Mouse (Mus musculus): Measurements from ENCODE around the gene Eps8l1. TPM values are rescaled to one million over a fixed set of nuclear protein-coding genes. Genes with fewer than 3 reads are reported as not detected.
"Not testable (repeated sequence)": the region's sequence is repeated elsewhere in the genome, so short reads cannot be mapped to it uniquely, and the experiment has no call there.

Eps8l1 gene
- polyA plus RNA-seq, 1 experiment from 2014 or later: 2.9 TPM

DNA sequence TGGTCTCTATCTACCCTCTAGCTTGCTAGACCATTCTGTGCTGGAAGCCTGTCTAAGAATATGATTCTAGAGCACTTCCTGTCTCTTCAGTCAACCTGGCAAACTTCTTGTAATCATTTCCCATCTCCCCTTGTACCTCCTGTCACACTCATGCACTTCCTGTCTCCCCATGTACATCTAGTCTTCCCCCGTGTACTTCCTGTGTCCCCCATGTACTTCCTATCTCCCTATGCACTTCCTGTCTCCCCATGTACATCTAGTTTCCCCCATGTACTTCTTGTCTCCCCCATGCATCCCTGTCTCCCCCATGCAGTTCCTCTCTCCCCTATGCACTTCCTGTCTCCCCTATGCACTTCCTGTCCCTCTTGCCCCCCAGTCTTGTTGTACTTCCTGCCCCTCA is 58.0 kb downstream of the Eps8l1 start:
- no peak for DNase-seq (ENCODE audit: low spot score)
- Histone ChIP-seq H3K4me3 (no peak overlapping the region), H3K4me1 (peaks cover 41% of the 10 kb centered on the region), H3K27me3 (ENCODE audit: low read depth, poor library complexity, severe bottlenecking) (peaks cover 41% of the 10 kb centered on the region), H3K9me3 (replicated peaks) (0 out of 2 replicates have a peak, but pooled peaks cover 3% of the 10 kb centered on the region), H3K27ac (replicated peaks) (no peak overlapping the region), H3K36me3 (no peaks in the 10 kb centered on the region)
- WGBS: 93% methylated on average over 1 of the region's 1 CpGs

GRCm38 (mm10) chr7:4521231-4522003 is 60.9 kb downstream of the Eps8l1 start:
- peak overlapping the region; percentile 43 for H3K4me3 ChIP-seq
- H3K27me3 ChIP-seq (ENCODE audit: low read depth, poor library complexity, severe bottlenecking): peaks cover 41% of the 10 kb centered on the region
- peak overlapping the region; percentile 28; the same call in 1 of the 2 replicates for H3K27ac ChIP-seq (replicated peaks)
- peaks cover 26% of the 10 kb centered on the region for H3K4me1 ChIP-seq
- WGBS: 35% methylated on average over 32 of the region's 32 CpGs
- no peaks in the 10 kb centered on the region for H3K36me3 ChIP-seq
- H3K9me3 ChIP-seq (replicated peaks): 0 out of 2 replicates have a peak, but pooled peaks cover 3% of the 10 kb centered on the region
- DNase-seq (ENCODE audit: low spot score): no peak

DNA sequence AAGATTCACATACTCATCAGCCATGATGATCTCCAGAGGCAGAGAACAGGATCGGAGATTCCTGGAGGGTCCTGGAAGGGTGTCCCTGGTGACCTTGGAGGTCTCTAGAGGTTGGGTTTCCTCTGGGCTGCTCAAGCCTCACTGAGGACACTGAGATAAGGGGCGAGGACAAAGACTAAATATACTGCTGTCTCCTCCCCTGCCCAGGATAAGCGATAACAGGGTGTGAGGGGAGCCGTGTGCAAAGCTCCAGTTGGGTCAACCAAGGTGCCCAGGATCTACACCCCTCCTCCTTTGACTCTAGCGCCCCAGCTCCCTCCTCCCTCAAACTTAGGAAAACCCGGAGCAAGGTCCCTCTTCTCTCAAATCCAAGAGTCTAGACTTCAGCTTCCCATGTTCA is 61.8 kb downstream of the Eps8l1 start:
- H3K27me3 ChIP-seq (ENCODE audit: low read depth, poor library complexity, severe bottlenecking): peaks cover 47% of the 10 kb centered on the region
- H3K27ac ChIP-seq (replicated peaks): no peak overlapping the region
- H3K9me3 ChIP-seq (replicated peaks): 0 out of 2 replicates have a peak, but pooled peaks cover 3% of the 10 kb centered on the region
- DNase-seq (ENCODE audit: low spot score): no peak
- H3K36me3 ChIP-seq: no peaks in the 10 kb centered on the region
- 74% methylated on average over 6 of the region's 6 CpGs for WGBS
- H3K4me3 ChIP-seq: no peak overlapping the region
- peaks cover 28% of the 10 kb centered on the region for H3K4me1 ChIP-seq

GRCm38 (mm10) chr7:4523205-4524130 is 63.0 kb downstream of the Eps8l1 start:
- peaks cover 35% of the 10 kb centered on the region for H3K4me1 ChIP-seq
- H3K36me3 ChIP-seq: no peaks in the 10 kb centered on the region
- no peak overlapping the region for H3K27ac ChIP-seq (replicated peaks)
- 0 out of 2 replicates have a peak, but pooled peaks cover 3% of the 10 kb centered on the region for H3K9me3 ChIP-seq (replicated peaks)
- 92% methylated on average over 33 of the region's 33 CpGs for WGBS
- no peak overlapping the region for H3K4me3 ChIP-seq
- DNase-seq (ENCODE audit: low spot score): no peak
- H3K27me3 ChIP-seq (ENCODE audit: low read depth, poor library complexity, severe bottlenecking): peaks cover 59% of the 10 kb centered on the region

- H3K36me3 ChIP-seq; H3K9me3 ChIP-seq (replicated peaks); H3K27ac ChIP-seq (replicated peaks); H3K4me3 ChIP-seq: not testable (repeated sequence)
- DNase-seq (ENCODE audit: low spot score): peak; percentile 68
- Histone ChIP-seq H3K27me3 (ENCODE audit: low read depth, poor library complexity, severe bottlenecking) (peaks cover 64% of the 10 kb centered on the region), H3K4me1 (peaks cover 35% of the 10 kb centered on the region)
- 72% methylated on average over 15 of the region's 15 CpGs for WGBS
Observed at GRCm38 (mm10) chr7:4524212-4524922, 63.9 kb downstream of the Eps8l1 start, which contains the start of gene Tnni3. TSS of gene Tnni3 (minus strand) at chr7:4524229.

DNA sequence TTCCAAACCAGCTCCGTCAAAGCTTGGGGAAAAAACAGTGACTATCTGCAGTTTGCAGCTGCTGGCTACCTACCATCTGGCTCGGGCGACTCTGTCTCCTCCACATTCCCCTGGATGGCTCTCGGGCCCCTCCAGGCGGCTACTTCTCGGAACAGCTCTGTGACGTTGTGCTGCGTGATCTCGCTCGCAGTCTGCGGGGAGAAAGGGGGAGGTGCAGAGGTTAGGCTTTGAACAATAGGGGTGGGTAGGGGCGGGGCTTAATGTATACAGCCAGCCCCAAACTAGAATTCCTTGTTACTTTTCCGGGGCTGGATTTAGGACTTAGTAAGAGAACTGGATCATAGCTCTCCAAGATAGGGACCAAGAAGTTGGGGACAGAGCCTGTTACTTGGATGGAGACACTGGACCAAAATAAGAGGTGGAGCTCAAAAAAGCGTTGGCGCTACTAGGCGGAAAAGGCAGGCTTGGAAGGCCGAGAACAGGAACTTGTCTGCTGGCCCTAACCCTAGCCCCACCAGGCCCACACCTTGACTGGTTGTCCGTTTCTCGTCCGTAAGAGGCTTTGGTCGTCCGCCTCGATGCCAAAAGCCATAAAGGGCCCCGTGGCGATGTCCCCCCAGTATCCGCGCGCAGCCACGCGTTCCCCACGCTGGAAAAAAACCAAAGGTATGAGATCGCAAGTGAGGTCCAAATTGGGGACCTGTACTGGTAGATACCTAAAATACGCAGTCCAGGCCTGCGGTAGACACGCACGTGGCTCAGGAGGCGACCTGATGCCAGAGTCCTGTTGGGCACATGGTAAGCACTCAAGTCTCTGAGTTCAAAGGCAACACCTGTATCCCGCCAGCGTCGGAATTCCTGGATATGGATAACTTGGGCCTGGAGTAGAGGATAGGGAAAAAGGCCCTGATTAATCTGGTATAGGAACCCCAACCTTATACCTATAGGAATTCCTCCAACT is 66.1 kb downstream of the Eps8l1 start:
- DNase-seq (ENCODE audit: low spot score): peak; percentile 92
- Histone ChIP-seq H3K27ac (replicated peaks) (peak overlapping the region; percentile 84), H3K4me1 (peaks cover 26% of the 10 kb centered on the region), H3K27me3 (ENCODE audit: low read depth, poor library complexity, severe bottlenecking) (peaks cover 58% of the 10 kb centered on the region), H3K4me3 (peak overlapping the region; percentile 50), H3K9me3 (replicated peaks) (0 out of 2 replicates have a peak, but pooled peaks cover 3% of the 10 kb centered on the region), H3K36me3 (no peaks in the 10 kb centered on the region)
- WGBS: 26% methylated on average over 40 of the region's 40 CpGs

GRCm38 (mm10) chr7:4527302-4527689 is 66.8 kb downstream of the Eps8l1 start:
- 43% methylated on average over 18 of the region's 18 CpGs for WGBS
- peaks cover 52% of the 10 kb centered on the region for H3K27me3 ChIP-seq (ENCODE audit: low read depth, poor library complexity, severe bottlenecking)
- no peaks in the 10 kb centered on the region for H3K36me3 ChIP-seq
- 0 out of 2 replicates have a peak, but pooled peaks cover 3% of the 10 kb centered on the region for H3K9me3 ChIP-seq (replicated peaks)
- H3K4me1 ChIP-seq: peaks cover 32% of the 10 kb centered on the region
- DNase-seq (ENCODE audit: low spot score): no peak
- H3K27ac ChIP-seq (replicated peaks): no peak overlapping the region
- H3K4me3 ChIP-seq: peak overlapping the region; percentile 50; the same call in 1 of the 2 replicates

Small RNA genes lying within 50 kb of the gene (microRNA-seq; reads per million reads assigned to microRNA genes)
- not detected for gene Gm24605

Other genes starting within 250 kb of the Eps8l1 start
- gene Lilra5, start 222.9 kb upstream of the Eps8l1 start, polyA plus RNA-seq (2016; fragmentation: Nextera tagmentation; extraction: Ambion mirVana): not detected in 2 replicates
- gene Ncr1, start 123.0 kb upstream of the Eps8l1 start, polyA plus RNA-seq (2016; fragmentation: Nextera tagmentation; extraction: Ambion mirVana): not detected in 2 replicates
- gene Gp6, start 62.9 kb upstream of the Eps8l1 start, polyA plus RNA-seq (2016; fragmentation: Nextera tagmentation; extraction: Ambion mirVana): 0.21 and 0.25 TPM in 2 replicates
- gene Rdh13, start 15.0 kb upstream of the Eps8l1 start, polyA plus RNA-seq (2016; fragmentation: Nextera tagmentation; extraction: Ambion mirVana): 34.9 and 35.8 TPM in 2 replicates
- 33.5 and 40.4 TPM in 2 replicates for gene Ppp1r12c, start 41.0 kb downstream of the Eps8l1 start, polyA plus RNA-seq (2016; fragmentation: Nextera tagmentation; extraction: Ambion mirVana)
- gene Tnnt1, start 55.7 kb downstream of the Eps8l1 start, polyA plus RNA-seq (2016; fragmentation: Nextera tagmentation; extraction: Ambion mirVana): 4.7 and 6.0 TPM in 2 replicates
- 2.0 and 2.3 TPM in 2 replicates for gene Tnni3, start 63.6 kb downstream of the Eps8l1 start, polyA plus RNA-seq (2016; fragmentation: Nextera tagmentation; extraction: Ambion mirVana)
- 1.8 and 2.2 TPM in 2 replicates for gene Dnaaf3, start 71.8 kb downstream of the Eps8l1 start, polyA plus RNA-seq (2016; fragmentation: Nextera tagmentation; extraction: Ambion mirVana)
- gene Syt5, start 86.9 kb downstream of the Eps8l1 start, polyA plus RNA-seq (2016; fragmentation: Nextera tagmentation; extraction: Ambion mirVana): 5.0 and 9.8 TPM in 2 replicates
- gene Ptprh, start 143.4 kb downstream of the Eps8l1 start, polyA plus RNA-seq (2016; fragmentation: Nextera tagmentation; extraction: Ambion mirVana): not detected in 2 replicates
- 1.8 and 2.8 TPM in 2 replicates for gene Tmem86b, start 170.7 kb downstream of the Eps8l1 start, polyA plus RNA-seq (2016; fragmentation: Nextera tagmentation; extraction: Ambion mirVana)
- gene Ppp6r1, start 198.3 kb downstream of the Eps8l1 start, polyA plus RNA-seq (2016; fragmentation: Nextera tagmentation; extraction: Ambion mirVana): 9.2 and 9.8 TPM in 2 replicates
- 132 and 142 TPM in 2 replicates for gene Hspbp1, start 224.4 kb downstream of the Eps8l1 start, polyA plus RNA-seq (2016; fragmentation: Nextera tagmentation; extraction: Ambion mirVana)
- 1.7 and 2.3 TPM in 2 replicates for gene Brsk1, start 229.9 kb downstream of the Eps8l1 start, polyA plus RNA-seq (2016; fragmentation: Nextera tagmentation; extraction: Ambion mirVana)

Data from midbrain, embryonic 10.5 days (tissue).